Mouse (Mus musculus): ENCODE measurements around the gene Mcm3ap.

DNA sequence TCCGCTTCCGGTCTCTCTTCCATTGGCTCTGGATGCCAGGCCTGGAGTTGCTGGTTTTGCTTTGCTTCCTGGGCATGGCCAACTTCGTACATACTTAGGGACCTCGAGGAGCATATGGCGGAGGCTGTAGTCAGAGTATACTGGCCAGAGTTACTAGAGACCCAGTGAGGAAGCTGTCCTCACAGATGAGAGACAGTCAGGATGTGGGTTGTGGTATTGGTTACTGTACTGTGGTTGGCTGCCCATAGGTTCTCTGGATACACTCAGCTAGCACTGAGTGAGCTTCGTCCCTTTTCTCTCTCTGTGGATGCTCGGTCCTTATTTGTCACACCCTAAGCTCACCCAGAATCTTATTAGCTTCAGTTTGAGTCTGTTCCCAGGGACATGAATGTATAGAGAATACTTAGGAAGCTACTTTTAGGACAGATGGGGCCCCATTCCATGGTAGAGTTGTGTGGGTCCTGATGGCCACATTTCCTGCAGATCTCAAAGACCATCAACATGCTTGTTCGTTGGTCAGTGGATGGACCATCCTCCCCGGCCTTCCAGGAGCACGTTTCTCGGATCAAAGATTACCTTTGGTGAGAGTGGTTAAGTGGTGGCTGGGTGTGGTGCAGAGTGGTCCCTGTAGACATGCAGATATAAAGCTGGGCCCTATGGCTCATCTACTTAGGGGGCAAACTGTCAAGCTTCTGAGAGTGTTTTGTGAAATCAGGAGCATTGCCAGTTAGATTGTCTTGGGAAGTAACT is 72.8 kb downstream of the Mcm3ap start:
- TF ChIP-seq POLR2A (IDR thresholded peaks at IDR 0.05; ENCODE audit: extremely low read depth, insufficient read depth, low read length) (no peak), CTCF (IDR thresholded peaks at IDR 0.05; ENCODE audit: low read depth, low read length) (no peak)
